Mouse (Mus musculus) small intestine, adult 2 months (tissue): ENCODE measurements around the gene Sult2a1.
"Not testable (repeated sequence)": the region's sequence is repeated elsewhere in the genome, so short reads cannot be mapped to it uniquely, and the experiment has no call there.

Experiments used
- CTCF ChIP-seq: fragments of 200-500 bp; IDR thresholded peaks from 2 replicates; pipeline ENCODE4 v1.5.1; 2012; ENCODE audit warnings: low read depth, mild to moderate bottlenecking, control low read depth, inconsistent platforms, low read length, moderate library complexity, mixed read lengths; ENCODE audit not compliant: insufficient replicate concordance, insufficient read length; ENCODE audit errors: extremely low read depth
- POLR2A ChIP-seq: fragments of 200-500 bp; IDR thresholded peaks from 2 replicates; pipeline ENCODE4 v1.6.1; 2012; ENCODE audit warnings: low read depth, mild to moderate bottlenecking, control low read depth, inconsistent platforms, low read length, moderate library complexity

DNA sequence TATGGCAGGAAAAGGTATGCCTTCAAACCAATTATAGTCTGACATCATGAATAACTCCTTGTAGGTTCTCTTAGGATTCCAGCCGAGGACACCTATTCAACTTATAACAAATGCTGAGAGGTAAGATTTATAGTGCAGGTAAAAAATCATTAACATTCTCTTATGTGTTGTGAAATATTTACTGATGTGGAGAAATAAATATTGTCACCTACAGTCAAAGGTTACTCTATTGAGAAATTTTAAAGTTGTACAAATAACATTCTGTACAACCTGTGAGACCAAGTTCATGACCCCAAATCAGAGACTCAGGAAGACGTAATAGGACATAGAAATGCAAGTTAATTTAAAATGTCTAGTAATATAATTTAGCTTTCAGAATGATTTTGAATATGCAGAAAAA lies at the start of gene Sult2a1:
- not testable (repeated sequence) for TF ChIP-seq POLR2A, CTCF
